Mouse (Mus musculus) CH12.LX (cell line): ENCODE data around the gene Atxn3. TPM values are rescaled to one million over a fixed set of nuclear protein-coding genes. Genes with fewer than 3 reads are reported as not detected.

Experiments used
- DNase-seq: peaks from one replicate; pipeline ENCODE4 v3.0.0-alpha.2; 2013; ENCODE audit errors: extremely low read depth
- H3K27ac ChIP-seq: 2 replicates; pipeline ENCODE4 v1.5.1; 2012; ENCODE audit warnings: low read depth, mild to moderate bottlenecking, control low read depth, moderate library complexity; ENCODE audit not compliant: insufficient read depth
- H3K27me3 ChIP-seq: replicated peaks from 2 replicates; pipeline ENCODE3; 2012; ENCODE audit warnings: inconsistent platforms
- H3K36me3 ChIP-seq, 2 experiments: replicated peaks in 1 of 2; 2 replicates each; pipeline versions ENCODE3 to v1.6.1; 2012; ENCODE audit warnings: inconsistent platforms in 1 of 2, low read length in 1 of 2, mild to moderate bottlenecking in 1 of 2, mixed read lengths in 1 of 2, moderate library complexity in 1 of 2; ENCODE audit not compliant: control insufficient read depth in 1 of 2, insufficient read depth in 1 of 2
- H3K4me1 ChIP-seq, 2 experiments: 2 replicates each; pipeline ENCODE4 v1.6.1; 2012; ENCODE audit warnings: inconsistent platforms in 1 of 2, moderate library complexity in 1 of 2; ENCODE audit not compliant: insufficient read depth in 2 of 2, control insufficient read depth in 1 of 2
- H3K4me2 ChIP-seq: 2 replicates; pipeline ENCODE4 v1.6.1; 2012; ENCODE audit warnings: low read depth, mild to moderate bottlenecking, control low read depth; ENCODE audit not compliant: poor library complexity, insufficient read depth, severe bottlenecking
- H3K4me3 ChIP-seq, 3 experiments: fragments of 150-350 bp in 1 of 3; sonication (generic) in 1 of 3; replicated peaks in 1 of 3; 2 replicates each; pipeline versions ENCODE3 to v1.5.1; 2011 to 2012; ENCODE audit warnings: low read depth in 2 of 3, low read length in 2 of 3, mild to moderate bottlenecking in 2 of 3, moderate library complexity in 2 of 3, control low read depth in 1 of 3, improper control_type of control experiment in 1 of 3, inconsistent platforms in 1 of 3, mixed read lengths in 1 of 3; ENCODE audit not compliant: poor library complexity in 1 of 3
- H3K79me2 ChIP-seq: replicated peaks from 2 replicates; pipeline ENCODE4 v1.6.1; 2012; ENCODE audit warnings: mild to moderate bottlenecking, moderate library complexity; ENCODE audit not compliant: control insufficient read depth, poor library complexity, insufficient read depth, severe bottlenecking; ENCODE audit errors: extremely low read depth
- H3K9ac ChIP-seq: 2 replicates; pipeline ENCODE4 v1.6.1; 2012; ENCODE audit warnings: low read depth, mild to moderate bottlenecking, control low read depth, moderate library complexity; ENCODE audit not compliant: insufficient read depth
- H3K9me3 ChIP-seq: replicated peaks from 2 replicates; pipeline ENCODE3; 2012; ENCODE audit warnings: low read length, inconsistent platforms, mixed read lengths
- CHD2 ChIP-seq: IDR thresholded peaks from 2 replicates; pipeline ENCODE4 v1.6.1; 2011; ENCODE audit warnings: low read length, improper control_type of control experiment
- E2F4 ChIP-seq: IDR thresholded peaks from 2 replicates; pipeline ENCODE4 v1.6.1; 2011; ENCODE audit warnings: low read depth, low read length, improper control_type of control experiment; ENCODE audit not compliant: insufficient replicate concordance
- ELF1 ChIP-seq: IDR thresholded peaks from 2 replicates; pipeline ENCODE4 v1.6.1; 2014; ENCODE audit warnings: low read depth, mild to moderate bottlenecking, inconsistent platforms, low read length, improper control_type of control experiment
- ETS1 ChIP-seq: conservative IDR thresholded peaks from 2 replicates; pipeline ENCODE4 v1.6.1; 2012; ENCODE audit warnings: low read depth, mild to moderate bottlenecking, inconsistent platforms, low read length, improper control_type of control experiment, moderate library complexity
- GABPA ChIP-seq: IDR thresholded peaks from 2 replicates; pipeline ENCODE4 v1.6.1; 2012; ENCODE audit warnings: low read depth, low read length, improper control_type of control experiment, inconsistent platforms; ENCODE audit not compliant: insufficient replicate concordance
- JUND ChIP-seq: conservative IDR thresholded peaks from 2 replicates; pipeline ENCODE4 v1.6.1; 2011; ENCODE audit warnings: low read depth, low read length, improper control_type of control experiment
- MAX ChIP-seq: IDR thresholded peaks from 2 replicates; pipeline ENCODE4 v1.6.1; 2011; ENCODE audit warnings: low read length, improper control_type of control experiment
- MEF2A ChIP-seq: IDR thresholded peaks from 2 replicates; pipeline ENCODE4 v1.6.1; 2014; ENCODE audit warnings: low read depth, mild to moderate bottlenecking, inconsistent platforms, low read length, improper control_type of control experiment, borderline replicate concordance
- MXI1 ChIP-seq: IDR thresholded peaks from 2 replicates; pipeline ENCODE4 v1.6.1; 2011; ENCODE audit warnings: mild to moderate bottlenecking, low read depth, low read length, improper control_type of control experiment
- MYC ChIP-seq: IDR thresholded peaks from 2 replicates; pipeline ENCODE4 v1.6.1; 2011; ENCODE audit warnings: low read depth, mild to moderate bottlenecking, improper control_type of control experiment, low read length
- NELFE ChIP-seq: IDR thresholded peaks from 2 replicates; pipeline ENCODE4 v1.6.1; 2011; ENCODE audit warnings: low read depth, low read length, improper control_type of control experiment
- POLR2A ChIP-seq: IDR thresholded peaks from 2 replicates; pipeline ENCODE4 v1.6.1; 2011; ENCODE audit warnings: low read depth, mild to moderate bottlenecking, improper control_type of control experiment, low read length
- RAD21 ChIP-seq: IDR thresholded peaks from 2 replicates; pipeline ENCODE4 v1.6.1; 2011; ENCODE audit warnings: low read depth, mild to moderate bottlenecking, low read length, improper control_type of control experiment, moderate library complexity
- TBP ChIP-seq: conservative IDR thresholded peaks from 2 replicates; pipeline ENCODE4 v1.6.1; 2011; ENCODE audit warnings: low read depth, low read length, improper control_type of control experiment
- TCF12 ChIP-seq: IDR thresholded peaks from 2 replicates; pipeline ENCODE4 v1.6.1; 2014; ENCODE audit warnings: low read depth, mild to moderate bottlenecking, inconsistent platforms, low read length, improper control_type of control experiment
- USF2 ChIP-seq: conservative IDR thresholded peaks from 2 replicates; pipeline ENCODE4 v1.6.1; 2011; ENCODE audit warnings: low read depth, low read length, improper control_type of control experiment
- ZKSCAN1 ChIP-seq: IDR thresholded peaks from 2 replicates; pipeline ENCODE4 v1.6.1; 2012; ENCODE audit warnings: low read depth, inconsistent platforms, low read length, improper control_type of control experiment, borderline replicate concordance
- dilution Hi-C: fragments of 300-500 bp; cut with MboI; formaldehyde crosslinking; loops from 2 replicates; pipeline ENCODE4 v1.14.3; 2020; ENCODE audit warnings: low sequenced_read_pairs; ENCODE audit not compliant: extremely low pct_unique_long_range_greater_than_20kb, extremely low pct_ligation_motif_present
- in situ Hi-C: fragments of 300-500 bp; cut with MboI; formaldehyde crosslinking; loops from 3 replicates; pipeline ENCODE4 v1.14.3; 2019; ENCODE audit warnings: low sequenced_read_pairs, low pct_ligation_motif_present, low pct_unique_long_range_greater_than_20kb, mixed read lengths
- polyA plus RNA-seq: library from polyadenylated mRNA; unstranded; fragments of >175 nt; gene quantifications from 2 replicates; pipeline ENCODE4 v1.2.1, GENCODE M21; 2012; ENCODE audit warnings: low read depth; ENCODE audit not compliant: insufficient read length
- total RNA-seq, 2 experiments: library from RNA; depleted of rRNA; stranded (reverse); fragments of 300-350 nt in 1 of 2; fragments of >200 nt in 1 of 2; gene quantifications; 2 replicates each; pipeline ENCODE4 v1.2.3; 2012 to 2014

The Atxn3 gene
- total and polyA plus RNA-seq, 3 experiments = 10.8 to 24.4 (median 21.8) TPM

DNA sequence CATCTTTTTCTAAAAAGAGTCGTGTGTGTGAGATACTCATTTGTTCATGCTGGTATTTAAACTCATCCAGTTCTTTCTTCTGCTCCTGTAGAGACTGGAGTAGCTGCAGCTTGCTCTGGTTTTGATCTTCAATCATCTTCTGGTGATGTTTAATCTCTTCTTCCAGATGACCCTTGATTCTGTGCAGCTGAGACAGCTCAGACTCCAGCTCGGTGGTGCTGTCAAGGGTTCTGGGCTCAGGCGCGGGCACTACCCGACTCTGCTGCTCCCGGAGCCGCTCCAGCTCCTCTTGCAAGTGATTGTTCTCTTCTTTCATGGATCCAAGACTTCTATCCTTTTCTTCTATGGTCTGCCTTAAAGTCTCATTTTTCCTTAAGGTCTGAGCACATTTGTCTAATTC is 73.1 kb downstream of the Atxn3 start:
- no peak overlapping the region for H3K9ac ChIP-seq

DNA sequence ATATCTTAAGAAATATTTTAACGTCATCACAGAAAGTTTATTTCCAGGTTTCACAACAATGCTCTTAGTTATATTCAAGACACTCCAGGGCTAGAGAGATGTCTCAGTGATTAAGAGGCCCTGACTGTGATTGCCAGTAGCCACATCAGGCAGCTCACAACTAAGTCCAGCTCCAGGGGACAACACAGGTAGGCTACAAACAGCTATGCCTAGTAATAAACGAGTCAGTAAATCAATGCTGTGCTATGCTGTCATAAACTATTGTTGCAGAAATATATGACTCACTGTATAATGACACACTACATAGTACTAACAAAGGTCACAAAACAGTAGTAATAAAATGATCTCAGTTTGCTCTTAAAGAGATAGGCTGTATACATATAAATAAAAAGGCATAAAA is 81.7 kb downstream of the Atxn3 start:
- Histone ChIP-seq H3K27ac (no peak overlapping the region), H3K36me3 (peaks cover 36 to 71% of the 10 kb centered on the region in 2 experiments)
- no peak for TF ChIP-seq TCF12
- TF ChIP-seq USF2 = no peak
- TF ChIP-seq ZKSCAN1 = no peak
- no peak for TF ChIP-seq MAX
- TF ChIP-seq, all 38 proteins: peak for 0
- H3K27me3 ChIP-seq = no peaks in the 10 kb centered on the region
- in situ Hi-C loops = no loop called here
- H3K9me3 ChIP-seq = no peaks in the 10 kb centered on the region
- no peak for DNase-seq
- no peaks in the 10 kb centered on the region for H3K4me1 ChIP-seq
- H3K4me3 ChIP-seq = no peak overlapping the region
- dilution Hi-C loops = no loop called here
- no peaks in the 10 kb centered on the region for H3K79me2 ChIP-seq
- no peak overlapping the region for H3K4me2 ChIP-seq
- no peak overlapping the region for H3K9ac ChIP-seq

More for the DNA sequence above, 73.1 kb downstream of the Atxn3 start:
- dilution Hi-C loops (no loop called here), in situ Hi-C loops (no loop called here)
- Histone ChIP-seq H3K27me3 (no peaks in the 10 kb centered on the region), H3K36me3 (peaks cover 33 to 78% of the 10 kb centered on the region in 2 experiments), H3K4me3 (no peak overlapping the region), H3K79me2 (peaks cover 2% of the 10 kb centered on the region; the same call in 1 of the 2 replicates), H3K9me3 (no peaks in the 10 kb centered on the region), H3K27ac (no peak overlapping the region), H3K4me2 (no peak overlapping the region), H3K4me1 (no peaks in the 10 kb centered on the region)
- no peak for DNase-seq
- TF ChIP-seq JUND = no peak
- no peak for TF ChIP-seq ETS1
- TF ChIP-seq GABPA = no peak
- TF ChIP-seq TBP = no peak
- no peak for TF ChIP-seq MEF2A
- no peak for TF ChIP-seq ELF1
- no peak for TF ChIP-seq MAX
- no peak for TF ChIP-seq ZKSCAN1
- no peak for TF ChIP-seq MYC
- TF ChIP-seq RAD21 = no peak
- TF ChIP-seq MXI1 = no peak
- no peak for TF ChIP-seq POLR2A
- TF ChIP-seq E2F4 = no peak
- no peak for TF ChIP-seq CHD2
- TF ChIP-seq NELFE = no peak
